Mouse (Mus musculus) retina, embryonic 14.5 days (tissue): Measurements from ENCODE around the gene Smarcal1.
A peak's percentile ranks its signal among the peaks of the same experiment; 100 is the strongest.

Experiments
- DNase-seq: peaks from one replicate; pipeline ENCODE4 v3.0.0-alpha.2; 2015; ENCODE audit warnings: low spot score

Gene Smarcal1

GRCm38 (mm10) chr1:72590636-72591035 is 7.6 kb downstream of the Smarcal1 start:
- no peak for DNase-seq

DNA sequence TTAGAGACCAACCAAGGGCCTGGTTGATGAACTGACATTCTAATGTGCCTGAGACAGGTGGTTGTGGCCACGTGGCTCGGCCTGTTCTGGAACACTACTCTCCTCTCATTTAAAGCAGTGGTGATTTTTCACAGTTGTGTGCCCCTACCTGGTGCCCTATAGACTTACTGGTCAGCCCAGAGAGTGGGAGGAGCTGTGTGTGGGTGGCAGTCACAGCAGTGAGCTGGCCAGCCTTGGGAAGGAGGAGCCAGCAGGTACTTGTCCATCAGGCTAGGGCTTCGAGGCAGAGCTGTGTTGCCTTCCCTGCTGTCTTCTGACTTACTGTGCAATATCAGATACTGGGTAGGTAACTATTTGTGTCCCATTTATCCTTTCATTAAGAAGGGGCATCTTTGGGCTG is 9.3 kb downstream of the Smarcal1 start:
- no peak for DNase-seq

DNA sequence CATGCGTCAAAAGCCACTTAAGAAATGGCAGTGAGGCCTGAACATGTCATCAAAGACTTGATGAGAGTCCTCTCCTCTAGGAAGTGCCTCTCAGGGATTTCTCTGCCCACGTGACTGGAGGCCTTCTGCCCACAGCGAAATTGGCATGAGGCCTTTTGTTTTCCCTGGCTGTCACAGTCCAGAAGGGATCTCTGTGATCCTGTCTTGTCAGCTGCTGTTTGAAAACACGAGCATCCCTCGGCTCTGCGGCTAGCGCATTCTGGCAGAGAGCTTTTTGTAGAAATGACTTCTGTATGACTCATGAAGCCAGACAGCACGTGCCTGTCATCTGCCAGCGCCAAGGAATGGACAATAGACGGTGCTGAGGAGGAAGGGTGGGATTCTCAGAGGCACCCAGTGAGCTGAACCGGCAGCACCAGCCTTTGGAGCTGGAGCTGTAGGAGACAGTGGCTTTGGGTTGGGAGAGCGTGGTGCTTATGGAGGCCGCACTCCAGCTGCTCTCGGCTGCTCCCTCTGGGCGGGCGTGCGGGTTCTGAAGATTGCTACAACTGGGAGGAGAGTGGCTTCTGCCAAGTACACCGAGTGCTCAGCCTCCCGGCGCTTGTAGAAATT is 10.4 kb downstream of the Smarcal1 start:
- DNase-seq, result no peak

DNA sequence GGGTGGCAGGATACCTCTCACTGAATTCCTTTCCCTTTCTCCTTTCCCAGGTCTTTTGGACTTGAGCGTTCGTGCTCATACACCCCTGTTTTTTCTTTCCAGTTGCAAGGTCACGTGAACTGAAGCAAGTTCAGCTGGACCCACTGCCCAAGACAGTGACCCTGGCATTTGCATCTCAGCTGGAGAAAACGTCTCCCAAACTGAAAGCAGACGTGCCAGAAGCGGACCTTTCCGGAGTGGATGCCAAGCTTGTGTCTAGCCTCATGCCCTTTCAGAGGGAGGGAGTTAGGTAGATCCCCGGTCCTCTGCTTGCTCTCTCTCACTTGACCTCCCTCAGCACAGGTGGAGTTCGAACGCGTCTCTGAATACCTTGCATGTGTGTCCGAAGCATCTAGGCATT is 12.6 kb downstream of the Smarcal1 start:
- no peak for DNase-seq

DNA sequence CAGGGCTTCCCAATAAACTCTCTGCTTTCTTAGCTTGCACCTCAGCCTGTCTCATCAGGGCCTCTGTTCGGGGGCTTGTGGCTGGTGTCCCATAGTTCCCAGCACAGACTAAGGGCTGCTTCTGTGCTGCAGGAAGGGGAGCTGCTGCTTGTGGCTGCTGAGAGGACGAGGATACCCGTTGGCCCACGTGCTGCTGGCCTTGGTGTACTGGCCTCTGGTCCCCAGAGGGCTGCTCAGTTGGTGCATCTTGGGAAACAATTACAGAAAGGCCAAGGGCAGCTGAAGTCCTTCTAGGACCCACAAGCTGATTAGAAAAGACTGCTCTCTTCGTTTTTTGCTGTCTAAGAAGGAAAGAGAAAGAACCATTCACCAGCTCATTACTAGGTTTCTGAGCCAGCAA is 13.2 kb downstream of the Smarcal1 start:
- DNase-seq, result no peak

DNA sequence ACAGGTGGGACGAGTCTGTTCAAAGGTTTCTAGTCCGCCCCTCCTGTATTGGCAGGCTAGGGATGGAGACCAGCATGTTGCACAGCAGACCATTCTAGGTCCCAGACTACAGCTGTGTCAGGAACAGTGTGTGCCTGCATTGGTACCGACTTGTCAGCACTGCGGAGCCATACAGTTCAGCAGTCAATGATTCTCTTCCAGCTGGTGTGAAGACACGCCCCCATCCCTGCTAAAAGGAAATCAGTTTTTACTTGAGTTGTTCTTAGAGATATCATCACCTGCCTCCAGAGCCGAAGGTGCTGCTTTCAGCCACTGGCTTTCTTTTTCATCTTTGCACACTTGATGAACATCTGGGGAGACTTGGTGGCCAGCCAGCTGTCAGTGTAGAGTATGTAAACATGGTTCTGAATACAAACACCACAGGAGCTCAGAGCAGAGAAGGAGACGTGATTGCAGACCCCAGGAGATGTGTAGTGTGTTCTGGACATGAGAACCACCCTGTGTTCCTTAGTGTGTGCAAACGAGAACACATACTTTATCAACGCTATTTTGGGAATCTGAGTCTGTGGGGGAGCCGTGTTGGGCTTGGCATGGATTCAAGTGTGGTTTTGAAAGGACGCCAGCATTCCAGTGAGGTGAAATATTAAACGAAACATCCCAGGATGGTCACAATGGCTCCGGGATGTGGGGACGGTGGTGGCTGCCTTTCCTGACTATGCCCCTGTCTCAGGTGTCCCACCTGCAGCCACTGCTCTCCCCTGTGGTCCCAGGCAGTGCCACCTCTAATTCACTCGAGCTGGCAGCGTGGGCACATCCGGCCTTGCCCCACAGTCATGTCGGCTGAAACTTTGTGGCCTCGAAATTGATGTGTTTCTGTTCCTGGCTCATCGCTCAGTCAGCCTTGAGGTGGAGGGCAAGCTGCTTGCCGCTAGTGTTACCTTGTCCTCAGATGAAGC is 16.4 kb downstream of the Smarcal1 start:
- DNase-seq, result no peak

- no peak for DNase-seq
Measured at GRCm38 (mm10) chr1:72600778-72601177, 17.7 kb downstream of the Smarcal1 start.

- no peak for DNase-seq
Measured at GRCm38 (mm10) chr1:72601233-72601632, 18.2 kb downstream of the Smarcal1 start.

GRCm38 (mm10) chr1:72602186-72602585 is 19.1 kb downstream of the Smarcal1 start:
- no peak for DNase-seq

DNA sequence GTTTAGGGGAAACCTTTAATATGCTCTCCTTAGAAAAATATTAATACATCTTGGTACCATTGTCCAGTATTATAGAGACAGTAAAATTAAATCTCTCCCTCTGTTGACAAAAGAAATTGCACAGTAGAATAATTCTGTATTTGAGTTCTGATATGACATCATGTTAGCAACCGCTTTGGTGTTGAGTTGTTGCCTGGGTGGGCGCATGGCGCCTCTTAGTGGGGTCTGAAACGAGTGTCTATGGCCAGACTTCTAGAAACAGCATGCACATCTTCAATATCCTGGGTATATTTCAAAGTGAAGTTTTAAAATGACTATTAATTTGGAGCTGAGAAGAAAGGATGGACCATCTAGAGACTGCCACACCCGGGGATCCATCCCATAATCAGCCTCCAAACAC is 19.8 kb downstream of the Smarcal1 start:
- no peak for DNase-seq

DNA sequence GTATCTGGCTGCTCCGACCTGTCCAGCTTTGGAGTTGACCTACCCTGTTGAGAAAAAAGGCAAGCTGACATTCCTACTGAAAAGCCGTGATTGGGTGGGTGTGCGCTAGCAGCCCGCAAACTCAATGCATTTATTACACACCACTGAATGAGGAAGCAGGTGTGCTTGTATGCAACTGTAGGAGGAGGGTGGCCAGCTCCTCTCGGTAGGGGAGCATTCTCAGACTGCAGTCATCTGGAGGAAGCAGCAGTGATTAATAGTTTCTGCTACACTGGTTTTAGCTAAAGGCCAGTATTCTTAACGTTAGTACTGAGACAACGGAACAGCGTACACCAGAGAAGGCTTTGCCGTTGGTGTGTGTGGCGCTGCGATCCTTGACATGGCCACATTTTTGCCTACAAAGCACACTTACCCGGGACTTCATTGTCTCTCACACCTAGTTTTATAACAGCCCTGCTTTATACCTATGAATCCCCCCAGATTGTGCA is 23.2 kb downstream of the Smarcal1 start:
- peak; percentile 37 for DNase-seq

- DNase-seq, result no peak
Measured at GRCm38 (mm10) chr1:72609129-72609528, 26.1 kb downstream of the Smarcal1 start.

GRCm38 (mm10) chr1:72609887-72610877 is 27.1 kb downstream of the Smarcal1 start:
- peak; percentile 21 for DNase-seq

- no peak for DNase-seq
Measured at GRCm38 (mm10) chr1:72612172-72612571, 29.1 kb downstream of the Smarcal1 start.

DNA sequence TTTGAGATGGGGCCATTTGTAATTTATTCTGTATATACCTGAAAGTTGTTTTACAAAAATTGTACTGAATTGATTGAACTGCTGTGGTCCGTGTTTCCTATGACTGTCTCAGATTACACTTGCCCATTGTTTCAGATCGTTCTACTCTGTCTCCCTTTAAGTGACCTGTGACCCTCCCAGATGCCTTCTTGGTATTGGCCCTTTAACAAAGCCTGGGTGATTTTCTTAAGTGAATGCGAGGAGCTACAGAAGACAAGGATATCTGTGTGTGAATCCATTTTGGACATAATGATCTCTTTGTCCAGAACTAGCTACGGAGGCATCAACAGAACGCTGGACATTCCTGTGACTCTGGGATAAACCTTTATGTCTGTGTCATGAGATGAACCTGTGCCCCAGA is 52.2 kb downstream of the Smarcal1 start:
- DNase-seq, result no peak

DNA sequence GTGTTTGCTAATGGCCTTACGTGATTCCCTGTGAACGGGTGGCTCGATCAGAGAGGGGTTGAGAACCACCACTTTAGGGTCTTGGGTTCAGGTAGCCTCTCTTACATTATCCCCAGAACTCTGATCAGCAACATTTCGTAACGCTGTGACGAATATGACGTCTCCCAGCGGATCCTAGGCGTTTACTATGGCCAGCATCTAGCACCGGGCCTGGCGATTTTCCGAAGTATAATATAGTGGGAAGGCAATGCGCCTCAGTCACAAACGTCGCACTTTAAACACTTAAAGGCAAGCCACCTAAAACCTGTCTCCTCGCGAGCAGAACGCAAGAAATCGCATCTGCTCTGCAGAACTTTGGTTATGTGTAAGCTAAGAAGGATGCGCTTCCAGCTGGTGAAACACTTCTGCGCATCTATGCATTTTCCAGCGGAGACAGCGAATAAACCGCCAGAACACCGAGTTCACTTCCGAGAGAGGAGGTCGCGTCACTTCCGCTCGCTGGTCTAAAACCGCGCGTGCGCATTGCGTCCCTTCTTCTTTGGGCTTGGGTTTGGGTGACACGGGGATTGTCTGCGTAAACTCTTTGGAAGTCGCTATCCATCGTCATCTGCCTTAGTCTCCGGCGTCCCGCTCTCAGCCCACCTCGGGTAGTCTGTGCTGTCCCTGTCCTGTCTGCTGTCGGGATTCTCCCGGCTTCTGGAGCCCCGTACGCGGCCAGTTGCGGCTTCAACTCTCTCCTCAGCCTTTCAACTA is 57.8 kb downstream of the Smarcal1 start:
- DNase-seq, result peak; percentile 71

GRCm38 (mm10) chr1:72673070-72673469 is 90.0 kb downstream of the Smarcal1 start:
- no peak for DNase-seq
